Mouse (Mus musculus): ENCODE measurements at regions not wholly inside any gene's neighbourhood (a gene's known extent, or its start where the extent isn't known, plus 50 kb on each side); places are given as distances from the start of the nearest gene placed in this dataset.

DNA sequence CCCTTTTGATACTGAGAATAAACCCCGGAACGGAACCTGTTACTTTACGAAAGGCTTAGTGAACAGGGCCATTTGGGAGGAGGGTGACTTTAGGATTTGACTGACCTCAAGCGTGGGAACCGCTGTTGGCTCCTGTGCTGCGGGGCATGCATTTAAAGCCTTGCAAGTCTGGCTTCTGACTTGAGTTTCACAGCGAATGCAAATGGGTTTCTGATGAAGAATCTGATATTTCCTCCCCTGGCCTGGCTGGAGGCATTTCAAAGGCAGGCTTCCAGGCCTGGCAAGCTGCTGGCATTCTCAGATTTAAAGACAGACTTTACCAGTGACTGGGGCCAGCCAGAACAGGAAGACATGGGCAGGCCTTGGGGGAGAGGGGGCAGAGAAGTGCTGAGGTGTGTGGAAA, 413.6 kb upstream of the Mki67 start:
- no peak for ATAC-seq (ENCODE audit: extremely low read depth, insufficient number of reproducible peaks, low FRiP score, poor library complexity, severe bottlenecking)

DNA sequence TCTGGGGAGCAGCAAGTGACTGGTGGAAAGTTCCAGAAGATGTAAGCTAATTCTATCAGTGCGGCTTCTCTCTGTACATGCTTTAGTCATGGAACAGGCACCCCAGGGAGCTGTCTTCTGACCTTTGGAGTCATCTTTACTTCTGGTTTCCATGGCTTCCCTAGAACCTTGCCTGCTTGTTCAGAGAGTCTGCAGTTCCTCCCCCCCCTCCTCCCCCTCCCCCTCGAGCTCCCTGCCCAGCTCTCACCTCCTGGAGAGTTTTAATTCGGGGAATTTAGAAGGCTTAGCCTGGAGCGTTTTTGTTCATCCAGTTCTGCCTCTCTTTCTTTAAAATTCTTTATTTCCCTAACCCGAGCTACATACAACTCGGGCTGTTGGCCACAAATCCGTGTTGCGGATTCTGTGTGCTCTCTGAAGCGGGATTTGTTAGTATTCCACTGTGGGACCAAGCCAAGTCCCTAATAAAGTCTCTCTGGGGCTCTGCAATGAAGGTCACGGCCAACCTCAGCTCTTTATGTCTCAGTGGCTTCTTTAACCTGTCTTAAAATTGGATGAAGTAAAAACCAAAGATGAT, 414.6 kb upstream of the Mki67 start:
- no peak for ATAC-seq (ENCODE audit: extremely low read depth, insufficient number of reproducible peaks, low FRiP score, poor library complexity, severe bottlenecking)

DNA sequence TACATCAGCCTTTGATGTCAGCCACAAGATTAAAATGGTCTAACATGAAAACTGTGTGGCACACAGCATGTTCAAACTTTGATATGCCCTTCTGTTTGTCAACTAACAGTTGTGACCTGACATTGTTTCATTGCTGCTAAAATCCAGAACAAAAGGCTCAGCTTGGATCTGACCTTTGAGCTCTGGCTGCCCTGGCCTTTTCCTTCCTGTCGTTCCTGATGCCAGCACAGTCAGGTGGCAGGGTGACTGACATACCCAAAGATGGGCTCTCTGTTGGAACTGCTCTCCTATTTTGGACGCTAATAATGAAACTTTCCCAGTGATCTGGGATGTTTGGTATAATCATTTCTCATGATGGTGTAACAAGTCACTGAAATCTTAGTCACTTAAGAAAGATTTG, 416.8 kb upstream of the Mki67 start:
- ATAC-seq (ENCODE audit: extremely low read depth, insufficient number of reproducible peaks, low FRiP score, poor library complexity, severe bottlenecking), result no peak

DNA sequence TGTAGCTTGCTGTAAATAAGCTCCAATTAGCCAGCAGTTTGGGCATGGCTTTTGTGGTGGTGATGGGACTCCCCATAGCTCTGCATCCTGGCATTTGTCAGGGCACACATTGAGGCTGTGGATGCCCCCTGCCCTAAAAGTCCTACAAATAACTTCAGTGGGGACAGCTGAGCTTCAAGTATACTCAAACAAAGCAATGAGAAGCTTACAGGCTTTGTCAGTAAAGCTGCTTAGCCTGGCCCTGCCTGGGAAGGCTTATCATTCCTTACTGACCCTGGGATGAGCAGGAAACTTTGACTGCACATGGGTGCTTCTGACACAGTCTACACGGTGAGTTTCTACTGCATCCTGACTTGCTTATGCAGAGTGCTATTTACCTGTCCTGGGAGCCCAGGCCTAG, 420.5 kb upstream of the Mki67 start:
- ATAC-seq (ENCODE audit: extremely low read depth, insufficient number of reproducible peaks, low FRiP score, poor library complexity, severe bottlenecking), result no peak

DNA sequence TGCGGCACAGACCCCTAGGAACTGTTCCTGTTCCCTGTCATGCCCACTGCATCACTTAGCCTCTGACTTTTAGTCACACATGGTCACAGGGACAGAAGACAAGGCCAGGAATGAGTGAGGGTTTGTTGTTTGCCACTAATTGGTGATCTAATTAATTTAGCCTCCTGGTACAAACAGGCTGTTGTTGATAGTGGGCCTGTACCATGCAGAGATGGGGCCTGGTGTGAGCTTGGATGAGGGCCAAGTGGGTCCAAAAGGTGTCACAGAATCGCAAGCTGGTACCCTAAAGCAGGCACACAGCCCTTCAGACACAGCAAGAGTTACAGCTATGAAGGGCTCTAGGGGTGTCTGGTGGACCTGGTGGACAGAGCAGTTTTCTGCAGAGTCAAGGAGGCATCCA, 421.2 kb upstream of the Mki67 start:
- ATAC-seq (ENCODE audit: extremely low read depth, insufficient number of reproducible peaks, low FRiP score, poor library complexity, severe bottlenecking), result no peak

DNA sequence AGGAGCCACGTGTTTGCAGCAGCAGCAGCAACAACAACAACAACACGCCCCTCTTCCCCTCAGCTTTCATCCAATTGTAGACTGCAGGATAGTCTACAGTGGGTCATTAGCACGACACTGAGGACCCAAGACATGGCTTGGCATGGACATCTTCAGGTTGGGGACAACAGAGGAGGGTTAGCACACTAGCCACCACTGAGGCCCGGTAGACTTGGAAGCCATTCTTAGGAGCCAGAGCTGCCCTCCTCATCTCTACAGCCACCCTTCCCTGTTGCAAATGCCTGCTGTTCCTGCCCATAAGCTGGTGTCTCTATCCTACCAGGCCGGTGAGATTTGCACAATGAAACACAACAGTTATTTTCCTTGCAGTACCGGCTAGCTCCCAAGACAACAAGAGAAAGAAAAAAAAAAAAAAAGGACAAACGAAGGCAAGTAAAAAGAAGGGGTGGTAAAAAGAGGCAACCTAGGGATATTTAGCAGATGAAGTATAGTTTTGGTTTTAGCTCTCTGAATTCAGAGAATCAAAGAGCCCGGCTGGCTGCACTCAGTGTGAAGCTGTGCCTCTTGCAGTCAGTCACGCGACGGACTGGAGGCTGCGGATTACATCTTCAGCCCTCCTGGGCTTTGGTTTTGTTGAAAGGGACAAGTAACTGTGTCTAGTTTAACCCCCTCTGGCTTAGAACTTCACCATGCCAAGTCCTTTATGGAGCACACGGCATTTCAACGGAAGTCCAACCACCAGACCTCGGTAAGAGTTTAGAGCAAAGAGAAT, 421.9 kb upstream of the Mki67 start:
- no peak for ATAC-seq (ENCODE audit: extremely low read depth, insufficient number of reproducible peaks, low FRiP score, poor library complexity, severe bottlenecking)

DNA sequence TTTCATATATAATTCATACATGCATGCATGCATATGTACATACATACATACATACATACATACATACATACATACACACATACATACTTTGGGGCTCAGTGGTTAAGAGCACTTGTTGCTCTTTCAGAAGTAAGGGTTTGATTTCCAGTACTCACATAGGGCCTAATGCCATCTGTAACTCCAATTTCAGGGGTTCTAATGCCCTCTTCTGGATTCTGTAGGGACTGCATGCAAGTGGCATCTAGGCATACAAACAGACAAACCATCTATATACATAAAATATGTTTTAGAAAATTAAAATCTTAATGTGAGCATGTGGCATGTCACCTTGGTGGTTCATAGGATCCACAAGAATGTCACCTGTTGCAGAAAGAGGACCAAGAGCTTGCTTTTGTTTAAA, 426.7 kb upstream of the Mki67 start:
- ATAC-seq (ENCODE audit: extremely low read depth, insufficient number of reproducible peaks, low FRiP score, poor library complexity, severe bottlenecking), result no peak

DNA sequence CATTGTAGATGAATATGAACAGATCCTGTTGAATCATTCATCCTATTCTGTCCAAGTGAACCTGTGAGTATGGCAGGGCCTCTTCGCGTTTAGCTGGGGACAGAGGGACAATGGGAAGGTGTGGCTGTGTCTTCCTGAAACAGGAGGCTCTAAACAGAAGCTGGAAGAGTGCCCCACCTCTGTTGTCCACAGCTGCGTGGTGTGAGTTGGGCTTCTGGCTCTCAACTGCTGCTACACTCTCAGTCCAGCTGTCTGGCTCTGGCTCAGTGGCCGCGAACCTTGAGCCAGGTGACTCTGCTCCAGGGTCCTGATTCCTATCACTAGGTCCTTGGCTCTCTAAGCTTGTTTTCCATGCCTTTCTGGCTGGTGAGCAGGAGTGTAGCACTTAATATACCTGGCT, 434.0 kb upstream of the Mki67 start:
- no peak for ATAC-seq (ENCODE audit: extremely low read depth, insufficient number of reproducible peaks, low FRiP score, poor library complexity, severe bottlenecking)

DNA sequence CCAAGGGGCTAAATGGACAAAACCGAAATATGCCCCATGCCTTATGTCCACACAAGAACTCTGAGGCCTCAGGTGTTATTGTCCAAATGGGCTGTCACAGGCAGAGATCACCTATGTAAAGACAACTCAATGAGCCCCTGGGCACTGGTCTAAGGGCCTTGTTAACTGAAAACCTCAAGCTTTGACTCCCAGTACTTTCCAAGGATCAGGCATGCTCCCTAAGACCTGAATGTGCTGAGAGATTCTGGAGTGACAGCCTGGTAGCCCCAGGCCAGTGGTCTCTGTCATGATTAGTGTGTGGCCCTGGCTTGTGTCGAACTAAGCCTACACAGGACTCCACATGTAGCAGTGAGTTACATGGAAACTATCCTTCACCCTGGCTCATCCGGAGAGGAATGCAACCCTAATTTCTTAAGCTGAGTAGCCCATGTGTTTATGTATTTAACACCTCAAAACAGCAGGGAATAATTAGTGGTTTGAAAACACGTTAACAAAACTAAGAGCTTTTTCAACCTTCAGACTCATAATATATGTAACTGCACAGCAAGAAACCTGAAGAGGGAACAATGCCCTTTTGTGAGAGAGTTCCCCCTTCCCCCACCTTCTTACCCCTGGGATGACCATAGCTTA, 435.3 kb upstream of the Mki67 start:
- ATAC-seq (ENCODE audit: extremely low read depth, insufficient number of reproducible peaks, low FRiP score, poor library complexity, severe bottlenecking), result no peak

DNA sequence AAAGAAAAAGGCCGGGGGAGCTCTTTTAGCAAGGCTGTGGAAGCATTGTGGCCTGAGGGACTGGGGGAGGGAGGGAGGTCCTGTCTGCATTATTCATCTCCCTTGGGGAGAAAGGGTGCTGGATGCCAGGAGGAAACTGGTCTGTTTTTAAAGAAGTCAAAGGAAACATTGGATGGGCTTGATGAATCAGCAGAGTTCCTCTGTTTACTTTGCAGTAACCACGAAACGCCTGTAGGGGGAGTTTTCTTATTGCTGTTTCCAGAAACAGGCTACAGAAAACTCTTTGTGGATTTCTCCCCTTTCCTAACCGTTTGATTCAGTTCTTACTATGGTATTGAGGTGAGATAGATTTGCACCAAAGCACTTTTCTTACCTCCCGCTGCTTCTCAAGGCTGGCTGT, 436.3 kb upstream of the Mki67 start:
- no peak for ATAC-seq (ENCODE audit: extremely low read depth, insufficient number of reproducible peaks, low FRiP score, poor library complexity, severe bottlenecking)

DNA sequence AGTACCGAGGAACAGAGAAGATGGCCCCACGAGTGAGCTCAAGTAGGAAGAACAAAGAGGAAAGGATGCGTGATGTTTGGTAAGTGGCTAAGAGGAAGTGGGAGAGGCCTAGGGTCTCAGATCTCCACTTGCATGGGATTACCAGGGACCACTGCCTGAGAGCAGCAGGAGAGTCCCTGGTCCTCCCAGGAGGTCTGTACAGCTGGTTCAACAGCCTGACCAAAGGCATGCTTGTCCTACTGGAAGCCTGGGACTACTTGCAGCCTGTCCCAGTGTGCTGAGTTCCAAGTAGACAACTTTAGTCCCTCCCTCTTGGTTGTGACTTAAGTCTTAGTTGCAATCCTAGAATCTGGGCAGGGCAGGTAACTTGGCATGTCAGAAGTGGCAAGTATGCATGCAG, 437.5 kb upstream of the Mki67 start:
- no peak for ATAC-seq (ENCODE audit: extremely low read depth, insufficient number of reproducible peaks, low FRiP score, poor library complexity, severe bottlenecking)

DNA sequence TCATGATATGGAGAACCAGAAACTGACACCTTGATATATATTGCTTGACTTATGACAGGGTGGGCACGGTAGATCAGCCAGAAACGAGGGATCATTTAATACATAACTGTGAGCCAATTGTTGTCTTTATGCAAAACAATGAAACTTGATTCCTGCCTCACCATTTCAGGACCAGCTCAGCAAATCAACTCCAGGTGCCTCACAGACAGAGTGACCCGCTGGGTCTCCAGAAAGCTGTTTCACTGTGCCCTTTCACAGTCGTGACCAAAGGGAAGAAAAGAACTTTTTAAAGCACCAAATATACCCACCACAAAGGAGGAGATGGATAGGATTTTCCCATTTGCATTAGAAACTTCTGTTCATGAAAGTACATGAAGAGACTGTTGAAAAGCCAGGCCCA, 443.0 kb upstream of the Mki67 start:
- no peak for ATAC-seq (ENCODE audit: extremely low read depth, insufficient number of reproducible peaks, low FRiP score, poor library complexity, severe bottlenecking)

DNA sequence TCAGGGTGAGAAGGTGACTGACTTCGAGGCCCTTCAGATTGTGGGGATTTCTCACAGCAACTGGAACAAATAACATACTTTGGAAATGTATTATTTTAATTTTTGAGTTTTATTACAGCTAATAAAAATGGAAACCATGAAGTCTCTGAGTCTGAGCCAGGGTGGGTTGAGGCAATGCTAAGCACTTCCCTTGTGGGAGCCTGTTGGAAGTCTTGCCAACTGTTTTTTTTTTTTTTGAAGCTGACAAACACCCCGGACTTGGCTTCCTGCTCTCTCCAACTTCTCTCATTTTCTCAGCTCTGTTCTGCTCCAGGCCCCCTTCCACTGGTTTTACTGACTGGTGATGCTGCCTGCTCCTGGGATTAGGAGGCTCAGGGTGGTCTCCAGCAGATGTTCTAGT, 445.4 kb upstream of the Mki67 start:
- ATAC-seq (ENCODE audit: extremely low read depth, insufficient number of reproducible peaks, low FRiP score, poor library complexity, severe bottlenecking), result no peak

DNA sequence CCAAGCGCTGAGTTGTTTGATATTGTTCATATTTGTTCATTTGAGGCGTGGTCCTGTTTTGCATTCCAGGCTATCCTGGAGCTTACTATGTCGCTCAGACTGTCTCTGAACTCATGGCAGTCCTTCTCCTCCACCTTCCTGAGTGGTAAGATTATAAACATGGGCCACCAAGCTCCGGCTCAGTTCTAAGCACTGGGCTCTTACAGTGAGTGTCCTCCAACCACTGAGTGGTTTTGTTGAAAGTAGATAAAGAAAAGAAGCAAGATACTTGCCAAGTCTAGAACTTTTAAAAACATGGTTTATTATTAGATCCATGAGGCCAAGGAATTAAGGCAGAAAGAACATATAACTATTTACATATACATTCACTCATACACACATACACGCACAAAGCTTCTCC, 448.7 kb upstream of the Mki67 start:
- no peak for ATAC-seq (ENCODE audit: extremely low read depth, insufficient number of reproducible peaks, low FRiP score, poor library complexity, severe bottlenecking)

DNA sequence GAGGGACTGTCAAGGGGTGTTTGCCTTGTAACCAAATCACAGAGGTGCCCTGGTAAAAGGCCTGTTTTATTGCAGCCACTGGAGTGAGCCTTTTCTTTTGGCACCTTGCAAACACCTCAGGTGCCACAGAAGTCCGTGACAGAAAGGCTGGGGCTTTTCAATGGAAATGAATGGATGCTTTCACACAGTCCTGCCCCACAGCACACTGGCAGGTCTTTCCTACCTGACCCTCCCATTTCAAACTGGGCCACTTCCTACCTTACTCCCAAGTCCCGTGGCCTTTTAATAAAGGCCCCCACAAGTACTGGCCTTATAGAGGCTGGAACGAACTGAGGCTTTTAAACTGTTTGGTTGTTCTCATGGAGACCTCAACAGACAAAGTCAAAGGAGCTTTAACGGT, 453.1 kb upstream of the Mki67 start:
- ATAC-seq (ENCODE audit: extremely low read depth, insufficient number of reproducible peaks, low FRiP score, poor library complexity, severe bottlenecking), result no peak

DNA sequence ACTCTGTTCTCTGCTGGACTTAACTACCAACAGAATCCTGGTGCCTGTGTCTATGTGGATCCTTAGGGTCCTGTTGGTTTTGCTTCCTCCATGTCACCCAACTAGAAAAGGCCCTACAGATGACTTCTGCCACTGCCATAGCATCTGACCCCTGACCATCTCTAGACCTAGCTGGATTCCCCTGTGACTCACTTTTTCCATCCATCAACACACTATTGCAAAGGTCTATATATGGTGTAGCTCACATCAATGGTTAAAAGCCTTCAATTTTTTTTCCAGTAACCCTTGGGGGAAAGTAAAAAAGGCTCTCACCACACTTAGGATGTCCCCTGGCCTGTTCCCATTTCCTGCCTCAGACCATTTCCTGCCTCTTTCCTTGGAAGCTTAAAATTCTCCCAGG, 460.2 kb upstream of the Mki67 start:
- ATAC-seq (ENCODE audit: extremely low read depth, insufficient number of reproducible peaks, low FRiP score, poor library complexity, severe bottlenecking), result no peak

DNA sequence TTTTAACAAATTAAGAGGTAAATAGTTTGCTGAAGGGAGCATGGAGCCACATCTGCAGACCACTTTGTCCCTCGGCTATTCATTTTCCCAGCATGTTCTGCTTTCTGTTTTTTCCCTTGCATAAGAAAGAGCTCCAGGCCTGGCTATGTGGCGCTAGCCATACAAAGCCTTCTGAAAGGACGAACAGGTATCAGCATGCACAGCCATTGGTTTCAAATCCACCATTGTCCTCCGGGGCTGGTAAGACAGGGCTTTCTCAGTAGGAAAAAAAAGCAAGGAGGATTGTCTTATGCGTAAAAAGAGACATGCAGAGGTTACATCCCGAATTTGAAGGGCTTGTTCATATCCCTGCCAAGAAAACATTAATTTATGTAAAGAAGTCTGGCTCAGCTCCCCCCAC, 464.8 kb upstream of the Mki67 start:
- ATAC-seq (ENCODE audit: extremely low read depth, insufficient number of reproducible peaks, low FRiP score, poor library complexity, severe bottlenecking), result no peak

DNA sequence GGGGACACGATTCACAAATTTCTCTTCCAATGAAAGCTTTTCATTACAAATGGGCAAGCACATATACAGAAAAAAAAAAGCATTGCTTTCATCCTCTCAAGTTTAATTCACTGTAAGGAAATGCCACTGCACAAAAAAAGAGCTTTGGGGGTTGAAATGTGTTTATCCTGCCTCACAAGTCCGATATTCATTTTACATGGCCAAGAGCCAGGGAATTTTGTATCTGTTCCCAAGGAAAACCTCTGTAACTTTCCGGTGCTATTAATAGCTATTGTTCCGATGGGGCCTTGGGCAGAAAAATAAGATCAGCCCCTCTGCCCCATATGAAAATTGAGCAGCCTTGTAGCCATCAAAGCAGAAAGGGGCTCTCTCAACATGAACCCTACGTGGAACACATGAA, 465.9 kb upstream of the Mki67 start:
- no peak for ATAC-seq (ENCODE audit: extremely low read depth, insufficient number of reproducible peaks, low FRiP score, poor library complexity, severe bottlenecking)

DNA sequence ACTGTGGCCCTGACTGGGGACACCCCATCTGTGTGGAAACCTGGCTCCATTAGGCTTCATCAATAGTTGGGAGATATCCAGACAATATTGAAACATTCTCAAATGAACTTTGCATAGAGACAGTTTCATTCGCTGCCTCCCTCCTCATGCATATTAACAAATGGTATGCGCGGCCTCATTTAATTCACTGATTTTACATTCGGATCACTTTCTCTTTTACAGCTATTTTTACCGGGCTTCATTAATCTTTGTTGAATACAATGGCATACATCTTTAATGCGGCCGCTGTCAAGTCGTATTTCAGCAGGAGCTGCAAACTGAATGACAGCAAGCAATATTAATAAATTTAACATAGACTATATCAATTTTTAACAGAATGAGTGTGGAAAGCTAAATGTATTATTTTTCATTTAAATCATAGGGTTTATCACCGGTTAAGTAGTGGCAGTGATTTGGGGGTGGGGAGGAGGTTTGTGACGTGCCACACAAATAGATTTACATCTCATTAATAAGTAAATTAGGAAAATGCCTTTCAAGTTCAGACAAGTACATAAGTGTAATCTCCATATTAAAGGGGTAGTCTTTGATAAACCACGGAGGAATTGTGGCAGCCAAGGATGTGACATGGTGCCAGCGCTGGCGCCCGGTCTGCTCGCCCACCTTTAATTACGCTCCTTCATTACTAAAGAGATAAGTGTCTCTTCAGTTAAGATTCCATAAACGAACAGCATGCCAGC, 480.4 kb upstream of the Mki67 start:
- ATAC-seq (ENCODE audit: extremely low read depth, insufficient number of reproducible peaks, low FRiP score, poor library complexity, severe bottlenecking), result no peak

DNA sequence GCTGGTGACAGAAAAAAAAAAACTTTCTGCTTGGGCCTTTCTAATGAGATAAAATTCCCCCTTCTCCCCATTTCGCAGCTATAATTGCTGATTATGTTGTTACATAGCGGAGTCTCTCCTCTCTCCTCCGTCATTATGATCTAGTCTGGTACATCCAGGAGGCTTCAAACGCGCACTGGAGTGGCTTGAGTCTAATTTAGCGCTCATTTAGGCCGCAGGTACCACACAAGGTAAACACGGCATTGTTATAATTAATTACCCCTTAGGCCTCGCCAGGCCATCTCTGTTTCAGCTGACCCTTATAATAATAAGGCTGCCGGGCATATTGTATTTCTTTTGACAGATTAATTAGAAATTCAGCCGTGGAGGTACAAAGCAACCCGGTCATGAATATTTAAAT, 492.7 kb upstream of the Mki67 start:
- no peak for ATAC-seq (ENCODE audit: extremely low read depth, insufficient number of reproducible peaks, low FRiP score, poor library complexity, severe bottlenecking)
